ENCODE assay signal across 9 mouse cellular contexts in the genomic region with DNA sequence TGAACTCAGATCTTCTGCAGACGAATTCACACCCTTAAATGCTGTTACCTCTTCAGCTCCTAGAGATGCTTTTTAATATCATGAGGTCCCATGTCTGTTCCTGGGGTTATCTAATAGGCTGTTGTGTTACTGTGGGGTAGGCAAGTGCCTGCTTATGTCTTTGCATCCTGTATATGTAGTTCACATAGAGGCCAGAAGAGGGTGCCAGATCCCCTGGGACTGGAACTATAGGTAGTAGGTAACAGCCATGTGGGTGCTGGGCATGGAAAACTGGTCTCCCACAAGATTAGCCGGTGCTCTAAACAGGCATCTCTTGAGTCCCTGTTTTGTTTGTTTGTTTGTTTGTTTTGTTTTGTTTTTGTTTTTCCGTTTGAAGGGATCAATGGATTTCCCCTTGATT. TPM values are rescaled to one million over a fixed set of nuclear protein-coding genes. Genes with fewer than 3 reads are reported as not detected.
A peak's percentile ranks its signal among the peaks of the same experiment; 100 is the strongest.
DNase-seq lines count a peak whose midpoint lies in the region; ATAC-seq and TF ChIP-seq lines count a peak whose summit lies in the region.
"Had no signal": no experiment of that assay in that cellular context is flagged by ENCODE, and none has a peak within 500 bp of the region (broad histone marks: within the 10 kb centered on the region; RNA-seq: fewer than 3 reads in every experiment).

No protein-coding gene starts in this region.

- peak; percentile 28; the same call in 1 of the 2 replicates for TF ChIP-seq CTCF in cerebellum, adult 2 months (IDR thresholded peaks at IDR 0.05; ENCODE audit: borderline replicate concordance, insufficient read depth, low read depth, low read length)

- no peak overlapping the region for H3K27ac ChIP-seq in cerebellum, adult 2 months (ENCODE audit: insufficient read depth, low read length)
- H3K27ac ChIP-seq: neural tube, embryonic 12.5 days had no signal

- 74% methylated on average over 3 of the region's 3 CpGs for WGBS in cerebellum, adult 2 months

- peak; percentile 75 for ATAC-seq in erythroblast, adult 5-6 weeks (replicated peaks; ENCODE audit: low FRiP score, poor library complexity, severe bottlenecking)
- peak; percentile 38; the same call in 1 of the 2 replicates for ATAC-seq in neutrophil, adult 5-6 weeks (ENCODE audit: extremely low read depth, insufficient number of reproducible peaks, low FRiP score, poor library complexity, severe bottlenecking)

- intact Hi-C loops in left cerebral cortex, postnatal 25 days (cut with DNase I): no loop called here

- peak; percentile 15 to 17 for DNase-seq in cerebellum, adult 2 months
- DNase-seq in cerebellum, adult 11 months: no peak
- peak; percentile 9 to 14 for DNase-seq in right cerebral cortex, adult 2 months (ENCODE audit: low spot score in 2 of 2)
- no peak for DNase-seq in right cerebral cortex, postnatal 10 days (ENCODE audit: low spot score in 2 of 2)
- DNase-seq in left cerebral cortex, postnatal 25 days (ENCODE audit: low spot score in 2 of 2): no peak
- DNase-seq in urinary bladder, adult 18-20 months (ENCODE audit: low spot score in 2 of 2): no peak

- TF ChIP-seq POLR2A in cerebellum, adult 2 months (IDR thresholded peaks at IDR 0.05; ENCODE audit: borderline replicate concordance, insufficient read depth, low read length): no peak

- H3K27me3 ChIP-seq in cerebellum, adult 2 months (ENCODE audit: control insufficient read depth, insufficient read depth, low read length): no peaks in the 10 kb centered on the region
- H3K27me3 ChIP-seq: neural tube, embryonic 12.5 days had no signal

- H3K4me3 ChIP-seq in cerebellum, adult 2 months (replicated peaks; ENCODE audit: insufficient read depth, low read depth, low read length): no peak overlapping the region
- H3K4me3 ChIP-seq: neural tube, embryonic 12.5 days had no signal

- H3K4me1 ChIP-seq in cerebellum, adult 2 months (ENCODE audit: control insufficient read depth, insufficient read depth, low read length): peaks cover 4% of the 10 kb centered on the region; the same call in 1 of the 2 replicates
- H3K4me1 ChIP-seq: neural tube, embryonic 12.5 days had no signal

RNA-seq across cellular contexts. Expression of a gene that starts 15.8 kb away (rescaled TPM):
- polyA plus RNA-seq in cerebellum, adult 2 months (2012; rRNA removed): 1.2 and 1.4 TPM in 2 replicates
- 6.7 and 13.2 TPM in 2 replicates for total RNA-seq in erythroblast, adult 5-6 weeks (2015; ENCODE audit: low replicate concordance)
- total RNA-seq in erythroblast, adult 5-6 weeks (2017; ENCODE audit: low replicate concordance): 2.3 and 2.4 TPM in 2 replicates
- total RNA-seq in neutrophil, adult 5-6 weeks (2017): 2.6 and 3.6 TPM in 2 replicates
- total RNA-seq in left cerebral cortex, postnatal 25 days (2021): 1 to 10 TPM; 2.3 to 2.4 TPM

RNA-seq across cellular contexts. Expression of a gene that starts 40.7 kb away (rescaled TPM):
- 209 and 244 TPM in 2 replicates for polyA plus RNA-seq in cerebellum, adult 2 months (2012; rRNA removed)
- total RNA-seq in erythroblast, adult 5-6 weeks (2015; ENCODE audit: low replicate concordance): not detected in 2 replicates
- not detected in 2 replicates for total RNA-seq in erythroblast, adult 5-6 weeks (2017; ENCODE audit: low replicate concordance)
- total RNA-seq in neutrophil, adult 5-6 weeks (2017): 1.4 and 2.7 TPM in 2 replicates
- total RNA-seq in left cerebral cortex, postnatal 25 days (2021): 10 to 100 TPM; 23.9 to 27.1 TPM

RNA-seq across cellular contexts. Expression of a gene that starts 41.7 kb away (rescaled TPM):
- polyA plus RNA-seq in cerebellum, adult 2 months (2012; rRNA removed): 2.4 and 2.5 TPM in 2 replicates
- total RNA-seq in erythroblast, adult 5-6 weeks (2015; ENCODE audit: low replicate concordance): 8.5 and 15.7 TPM in 2 replicates
- 12.4 and 18.7 TPM in 2 replicates for total RNA-seq in erythroblast, adult 5-6 weeks (2017; ENCODE audit: low replicate concordance)
- not detected in 2 replicates for total RNA-seq in neutrophil, adult 5-6 weeks (2017)
- total RNA-seq in left cerebral cortex, postnatal 25 days (2021): under 1 TPM; 0.44 to 0.50 TPM

RNA-seq across cellular contexts. Expression of a gene that starts 49.0 kb away (rescaled TPM):
- polyA plus RNA-seq in cerebellum, adult 2 months (2012; rRNA removed): 8.8 and 11.3 TPM in 2 replicates
- 2.5 and 8.1 TPM in 2 replicates for total RNA-seq in erythroblast, adult 5-6 weeks (2015; ENCODE audit: low replicate concordance)
- 5.1 and 8.2 TPM in 2 replicates for total RNA-seq in erythroblast, adult 5-6 weeks (2017; ENCODE audit: low replicate concordance)
- 1.5 and 2.1 TPM in 2 replicates for total RNA-seq in neutrophil, adult 5-6 weeks (2017)
- total RNA-seq in left cerebral cortex, postnatal 25 days (2021): 1 to 10 TPM; 7.0 to 8.3 TPM

RNA-seq across cellular contexts. Expression of a gene that starts 57.8 kb away (rescaled TPM):
- polyA plus RNA-seq in cerebellum, adult 2 months (2012; rRNA removed): 1.1 and 1.4 TPM in 2 replicates
- total RNA-seq in erythroblast, adult 5-6 weeks (2015; ENCODE audit: low replicate concordance): not detected in 2 replicates
- 0.56 and 0.68 TPM in 2 replicates for total RNA-seq in erythroblast, adult 5-6 weeks (2017; ENCODE audit: low replicate concordance)
- total RNA-seq in neutrophil, adult 5-6 weeks (2017): 0.12 TPM in 1 of 2 replicates, not detected in the other
- total RNA-seq in left cerebral cortex, postnatal 25 days (2021): 1 to 10 TPM; 1.7 to 2.2 TPM

Comparison
In these comparisons a context has a peak if more than half of its experiments do, and no peak if none do; other contexts are left out.
1. DNase-seq: peak in cerebellum, adult 2 months (2 of 2) and right cerebral cortex, adult 2 months (2 of 2); none in cerebellum, adult 11 months (single experiment), right cerebral cortex, postnatal 10 days (0 of 2), left cerebral cortex, postnatal 25 days (0 of 2) and urinary bladder, adult 18-20 months (0 of 2).